Mouse (Mus musculus): Measurements from ENCODE around the gene Pex10. TPM values are rescaled to one million over a fixed set of nuclear protein-coding genes. Genes with fewer than 3 reads are reported as not detected.

The Pex10 gene
- polyA plus RNA-seq, 1 experiment from 2014 or later = 19.1 TPM

- Histone ChIP-seq H3K4me2 (no peak overlapping the region), H3K4me3 (replicated peaks) (no peak overlapping the region), H3K4me1 (0 out of 2 replicates have a peak, but pooled peaks cover 5% of the 10 kb centered on the region), H3K9me3 (no peaks in the 10 kb centered on the region), H3K27me3 (replicated peaks) (no peaks in the 10 kb centered on the region), H3K27ac (no peak overlapping the region), H3K36me3 (0 out of 2 replicates have a peak, but pooled peaks cover 2% of the 10 kb centered on the region), H3K9ac (no peak overlapping the region)
- 81% methylated on average over 8 of the region's 8 CpGs for WGBS
- no peak for ATAC-seq (ENCODE audit: insufficient read depth, low FRiP score, low read depth)
Measured at GRCm38 (mm10) chr4:155095967-155096366, 29.2 kb downstream of the Pex10 start.

- Histone ChIP-seq H3K4me2 (no peak overlapping the region), H3K4me3 (replicated peaks) (no peak overlapping the region), H3K9me3 (no peaks in the 10 kb centered on the region), H3K27ac (no peak overlapping the region), H3K9ac (no peak overlapping the region), H3K27me3 (replicated peaks) (no peaks in the 10 kb centered on the region), H3K4me1 (0 out of 2 replicates have a peak, but pooled peaks cover 5% of the 10 kb centered on the region), H3K36me3 (no peaks in the 10 kb centered on the region)
- ATAC-seq (ENCODE audit: insufficient read depth, low FRiP score, low read depth) = no peak
- 81% methylated on average over 6 of the region's 6 CpGs for WGBS
Measured at GRCm38 (mm10) chr4:155097452-155097851, 30.6 kb downstream of the Pex10 start.

- no peak for ATAC-seq (ENCODE audit: insufficient read depth, low FRiP score, low read depth)
- Histone ChIP-seq H3K9ac (no peak overlapping the region), H3K4me2 (no peak overlapping the region), H3K9me3 (no peaks in the 10 kb centered on the region), H3K4me1 (0 out of 2 replicates have a peak, but pooled peaks cover 5% of the 10 kb centered on the region), H3K4me3 (replicated peaks) (no peak overlapping the region), H3K27me3 (replicated peaks) (no peaks in the 10 kb centered on the region), H3K36me3 (no peaks in the 10 kb centered on the region), H3K27ac (no peak overlapping the region)
- WGBS = 80% methylated on average over 4 of the region's 4 CpGs
Measured at GRCm38 (mm10) chr4:155098572-155098971, 31.8 kb downstream of the Pex10 start.

GRCm38 (mm10) chr4:155107886-155108285 is 41.1 kb downstream of the Pex10 start:
- H3K36me3 ChIP-seq = no peaks in the 10 kb centered on the region
- WGBS = 91% methylated on average over 4 of the region's 4 CpGs

GRCm38 (mm10) chr4:155109471-155109870 is 42.7 kb downstream of the Pex10 start:
- Histone ChIP-seq H3K9me3 (no peaks in the 10 kb centered on the region), H3K4me1 (peaks cover 5% of the 10 kb centered on the region; the same call in 1 of the 2 replicates), H3K36me3 (no peaks in the 10 kb centered on the region), H3K27ac (peak overlapping the region; percentile 44; the same call in 1 of the 2 replicates), H3K4me2 (no peak overlapping the region), H3K4me3 (replicated peaks) (no peak overlapping the region), H3K27me3 (replicated peaks) (no peaks in the 10 kb centered on the region), H3K9ac (no peak overlapping the region)
- 57% methylated on average over 5 of the region's 5 CpGs for WGBS
- no peak for ATAC-seq (ENCODE audit: insufficient read depth, low FRiP score, low read depth)

More at GRCm38 (mm10) chr4:155107886-155108285, 41.1 kb downstream of the Pex10 start:
- no peaks in the 10 kb centered on the region for H3K9me3 ChIP-seq
- no peak overlapping the region for H3K27ac ChIP-seq
- no peaks in the 10 kb centered on the region for H3K27me3 ChIP-seq (replicated peaks)
- H3K4me1 ChIP-seq = no peaks in the 10 kb centered on the region
- no peak overlapping the region for H3K4me3 ChIP-seq (replicated peaks)
- ATAC-seq (ENCODE audit: insufficient read depth, low FRiP score, low read depth) = no peak
- no peak overlapping the region for H3K4me2 ChIP-seq
- no peak overlapping the region for H3K9ac ChIP-seq

- Histone ChIP-seq H3K27ac (no peak overlapping the region), H3K9me3 (no peaks in the 10 kb centered on the region), H3K4me2 (no peak overlapping the region), H3K36me3 (no peaks in the 10 kb centered on the region), H3K4me1 (peaks cover 5% of the 10 kb centered on the region; the same call in 1 of the 2 replicates), H3K27me3 (replicated peaks) (no peaks in the 10 kb centered on the region), H3K9ac (no peak overlapping the region), H3K4me3 (replicated peaks) (no peak overlapping the region)
- ATAC-seq (ENCODE audit: insufficient read depth, low FRiP score, low read depth) = no peak
- 64% methylated on average over 8 of the region's 8 CpGs for WGBS
Measured at GRCm38 (mm10) chr4:155113766-155114410, 47.1 kb downstream of the Pex10 start.

GRCm38 (mm10) chr4:155116607-155117006 is 49.8 kb downstream of the Pex10 start:
- ATAC-seq (ENCODE audit: insufficient read depth, low FRiP score, low read depth) = no peak
- Histone ChIP-seq H3K9ac (no peak overlapping the region), H3K36me3 (no peaks in the 10 kb centered on the region), H3K4me1 (peaks cover 22% of the 10 kb centered on the region), H3K27ac (peak overlapping the region; percentile 68; the same call in 1 of the 2 replicates), H3K27me3 (replicated peaks) (no peaks in the 10 kb centered on the region), H3K4me2 (no peak overlapping the region), H3K9me3 (no peaks in the 10 kb centered on the region), H3K4me3 (replicated peaks) (no peak overlapping the region)
- WGBS = 62% methylated on average over 4 of the region's 4 CpGs

GRCm38 (mm10) chr4:155117396-155117978 is 50.7 kb downstream of the Pex10 start:
- 74% methylated on average over 6 of the region's 6 CpGs for WGBS
- ATAC-seq (ENCODE audit: insufficient read depth, low FRiP score, low read depth) = no peak
- H3K36me3 ChIP-seq = no peaks in the 10 kb centered on the region

GRCm38 (mm10) chr4:155118278-155118677 is 51.5 kb downstream of the Pex10 start:
- Histone ChIP-seq H3K27me3 (replicated peaks) (no peaks in the 10 kb centered on the region), H3K4me1 (peaks cover 38% of the 10 kb centered on the region), H3K4me2 (no peak overlapping the region), H3K9me3 (no peaks in the 10 kb centered on the region), H3K36me3 (no peaks in the 10 kb centered on the region), H3K4me3 (replicated peaks) (no peak overlapping the region), H3K27ac (no peak overlapping the region), H3K9ac (no peak overlapping the region)
- 80% methylated on average over 10 of the region's 10 CpGs for WGBS
- ATAC-seq (ENCODE audit: insufficient read depth, low FRiP score, low read depth) = no peak

More at GRCm38 (mm10) chr4:155117396-155117978, 50.7 kb downstream of the Pex10 start:
- Histone ChIP-seq H3K9me3 (no peaks in the 10 kb centered on the region), H3K9ac (no peak overlapping the region), H3K4me3 (replicated peaks) (no peak overlapping the region), H3K4me1 (peaks cover 30% of the 10 kb centered on the region), H3K27me3 (replicated peaks) (no peaks in the 10 kb centered on the region), H3K4me2 (no peak overlapping the region), H3K27ac (no peak overlapping the region)

- H3K4me2 ChIP-seq = no peak overlapping the region
- ATAC-seq (ENCODE audit: insufficient read depth, low FRiP score, low read depth) = no peak
- H3K9ac ChIP-seq = no peak overlapping the region
- peaks cover 33% of the 10 kb centered on the region for H3K4me1 ChIP-seq
- H3K4me3 ChIP-seq (replicated peaks) = no peak overlapping the region
- no peaks in the 10 kb centered on the region for H3K9me3 ChIP-seq
- H3K27ac ChIP-seq = peak overlapping the region; percentile 90
- no peaks in the 10 kb centered on the region for H3K36me3 ChIP-seq
- 80% methylated on average over 7 of the region's 7 CpGs for WGBS
- H3K27me3 ChIP-seq (replicated peaks) = no peaks in the 10 kb centered on the region
Measured at GRCm38 (mm10) chr4:155120038-155120437, 53.2 kb downstream of the Pex10 start.

GRCm38 (mm10) chr4:155120583-155120982 is 53.8 kb downstream of the Pex10 start:
- no peak overlapping the region for H3K4me3 ChIP-seq (replicated peaks)
- peak; percentile 79 for ATAC-seq (ENCODE audit: insufficient read depth, low FRiP score, low read depth)
- no peaks in the 10 kb centered on the region for H3K36me3 ChIP-seq
- no peaks in the 10 kb centered on the region for H3K9me3 ChIP-seq
- peak overlapping the region; percentile 90 for H3K27ac ChIP-seq
- H3K9ac ChIP-seq = no peak overlapping the region
- peaks cover 35% of the 10 kb centered on the region for H3K4me1 ChIP-seq
- H3K4me2 ChIP-seq = 0 out of 2 replicates have a peak overlapping the region, but pooled peaks have one; percentile 6
- H3K27me3 ChIP-seq (replicated peaks) = no peaks in the 10 kb centered on the region
- WGBS = 47% methylated on average over 5 of the region's 5 CpGs

GRCm38 (mm10) chr4:155121222-155121621 is 54.4 kb downstream of the Pex10 start:
- WGBS = 64% methylated on average over 6 of the region's 6 CpGs
- no peaks in the 10 kb centered on the region for H3K9me3 ChIP-seq
- H3K27me3 ChIP-seq (replicated peaks) = no peaks in the 10 kb centered on the region
- no peak overlapping the region for H3K4me3 ChIP-seq (replicated peaks)
- H3K36me3 ChIP-seq = no peaks in the 10 kb centered on the region
- no peak for ATAC-seq (ENCODE audit: insufficient read depth, low FRiP score, low read depth)
- 0 out of 2 replicates have a peak overlapping the region, but pooled peaks have one; percentile 6 for H3K4me2 ChIP-seq
- peak overlapping the region; percentile 90 for H3K27ac ChIP-seq
- H3K9ac ChIP-seq = no peak overlapping the region
- peaks cover 36% of the 10 kb centered on the region for H3K4me1 ChIP-seq

All from stomach, embryonic 15.5 days (tissue).